Mouse (Mus musculus) E14TG2a.4 (cell line): Measurements from ENCODE around the gene Gm3033.
"Not testable (repeated sequence)": the region's sequence is repeated elsewhere in the genome, so short reads cannot be mapped to it uniquely, and the experiment has no call there.

ENCODE experiments used
- H3K27me3 ChIP-seq: 2 replicates; pipeline ENCODE4 v1.6.1; 2014; ENCODE audit warnings: low read length, control low read depth; ENCODE audit not compliant: insufficient read depth
- H3K36me3 ChIP-seq: 2 replicates; pipeline ENCODE4 v1.6.1; 2014; ENCODE audit warnings: low read length, control low read depth; ENCODE audit not compliant: insufficient read depth
- H3K4me1 ChIP-seq: replicated peaks from 2 replicates; pipeline ENCODE4 v1.6.1; 2014; ENCODE audit warnings: low read depth, low read length, control low read depth
- H3K4me3 ChIP-seq: replicated peaks from 2 replicates; pipeline ENCODE4 v1.5.1; 2014; ENCODE audit warnings: mild to moderate bottlenecking, low read length
- H3K9me3 ChIP-seq: 2 replicates; pipeline ENCODE4 v1.6.1; 2014; ENCODE audit warnings: low read length, control low read depth

Gm3033 gene

DNA sequence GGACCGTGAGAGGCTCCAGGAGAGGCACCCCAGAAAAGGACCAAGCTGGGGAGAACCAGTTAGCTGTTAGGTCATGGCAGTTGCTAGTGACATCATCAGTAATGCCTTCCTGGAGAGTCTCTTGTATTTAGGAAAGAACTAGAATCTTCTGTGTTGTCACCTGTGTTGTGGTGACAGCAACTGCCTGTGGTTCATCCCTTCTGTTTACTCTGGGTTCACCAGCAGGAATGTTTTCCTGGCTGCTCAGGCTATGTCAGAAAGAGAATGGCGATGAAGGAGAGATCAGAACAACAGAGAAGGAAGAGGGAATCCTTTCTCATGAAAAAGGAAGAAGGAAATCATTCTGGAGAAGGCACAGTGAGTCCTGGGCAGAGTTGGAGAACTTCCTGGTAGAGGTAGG, at the start of gene Gm3033:
TSS of gene Gm3033 (plus strand) at position 301 of the 400 bp plus-strand sequence.
- not testable (repeated sequence) for H3K36me3 ChIP-seq, H3K27me3 ChIP-seq, H3K9me3 ChIP-seq, H3K4me1 ChIP-seq, H3K4me3 ChIP-seq

DNA sequence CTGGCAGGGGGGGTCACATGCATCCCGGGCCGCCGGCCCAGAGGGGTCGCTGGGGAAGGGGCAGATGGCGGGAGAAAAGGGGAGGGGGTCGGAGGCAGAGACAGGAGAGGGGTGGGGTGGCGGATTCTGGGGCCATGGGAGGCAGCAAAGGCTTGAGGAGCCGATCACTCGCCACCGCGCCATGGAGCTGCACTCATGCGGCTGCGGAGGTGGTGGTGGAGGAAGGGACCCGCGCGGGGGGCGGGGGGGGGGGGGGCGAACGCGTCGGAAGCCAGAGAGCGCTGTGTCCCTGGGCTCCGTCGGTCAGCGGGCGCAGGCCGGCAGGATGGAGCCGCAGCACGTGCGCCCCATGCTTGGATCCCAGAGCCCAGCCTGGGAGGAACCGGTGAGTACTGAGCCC, 36.3 kb upstream of the Gm3033 start, which contains the start of gene Gm3002:
TSS of gene Gm3002 (plus strand) at position 301 of the 400 bp plus-strand sequence.
- H3K36me3 ChIP-seq, H3K4me3 ChIP-seq, H3K27me3 ChIP-seq, H3K9me3 ChIP-seq, H3K4me1 ChIP-seq: not testable (repeated sequence)

DNA sequence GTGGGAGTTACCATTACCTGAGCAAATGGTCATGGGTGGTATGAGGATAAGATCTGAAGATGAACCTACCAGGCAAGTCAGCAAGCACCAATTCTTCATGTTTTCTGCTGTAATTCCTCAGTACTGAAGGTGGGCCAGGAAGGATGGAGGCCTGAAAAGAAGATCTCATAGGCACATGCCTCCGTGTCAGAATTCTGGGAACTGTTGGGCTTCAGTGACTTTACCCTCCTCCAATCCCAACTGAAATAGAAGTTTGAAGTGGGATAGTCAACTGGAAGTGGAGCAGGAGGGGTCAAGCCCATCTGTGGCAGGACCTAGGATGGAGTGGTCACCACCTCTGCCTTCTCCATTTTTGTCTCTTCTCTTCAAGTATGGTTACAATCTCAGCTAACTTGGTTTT, 37.8 kb downstream of the Gm3033 start, which contains the start of gene Gm2916:
TSS of gene Gm2916 (plus strand) at position 301 of the 400 bp plus-strand sequence.
- H3K4me3 ChIP-seq, H3K9me3 ChIP-seq, H3K4me1 ChIP-seq, H3K36me3 ChIP-seq, H3K27me3 ChIP-seq: not testable (repeated sequence)
